Mouse (Mus musculus) gastrocnemius, adult 18-20 months (tissue): ENCODE measurements at regions not wholly inside any gene's neighbourhood (a gene's known extent, or its start where the extent isn't known, plus 50 kb on each side); places are given as distances from the start of the nearest gene placed in this dataset.
"Not testable (repeated sequence)": the region's sequence is repeated elsewhere in the genome, so short reads cannot be mapped to it uniquely, and the experiment has no call there.

ENCODE experiments used
- DNase-seq: peaks from one replicate; pipeline ENCODE4 v3.0.0; 2021; ENCODE audit warnings: low spot score

- DNase-seq, result peak; percentile 7
These were observed 83.0 kb downstream of the Ulbp1 start for GRCm38 (mm10) chr10:7390239-7391091.

GRCm38 (mm10) chr10:7358791-7359190 is 114.6 kb downstream of the Ulbp1 start:
- DNase-seq, result not testable (repeated sequence)

DNA sequence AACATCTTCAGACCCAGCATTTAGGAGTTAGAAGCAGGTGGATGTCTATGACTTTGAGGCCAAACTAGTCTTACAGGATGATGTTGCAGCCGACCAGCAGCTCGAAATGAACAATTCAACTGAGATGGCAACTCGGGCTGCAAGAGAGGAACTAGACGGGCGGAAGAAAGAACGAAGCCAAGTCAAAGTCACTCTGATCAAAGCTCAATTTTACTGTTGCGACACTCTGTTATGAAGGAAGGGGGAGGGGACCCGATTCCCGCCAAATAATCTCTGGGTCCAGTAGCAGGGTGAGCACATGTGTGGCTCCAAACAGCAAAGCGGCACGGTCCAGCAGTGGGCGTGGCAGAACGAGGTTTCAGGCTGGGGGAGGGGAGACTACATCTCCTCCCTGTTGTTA is 129.1 kb downstream of the Ulbp1 start:
- DNase-seq, result not testable (repeated sequence)

- not testable (repeated sequence) for DNase-seq
These were observed 129.7 kb downstream of the Ulbp1 start for GRCm38 (mm10) chr10:7343736-7344135.

GRCm38 (mm10) chr10:7333077-7333747 is 121.2 kb upstream of the Cnksr3 start:
- peak; percentile 29 for DNase-seq

DNA sequence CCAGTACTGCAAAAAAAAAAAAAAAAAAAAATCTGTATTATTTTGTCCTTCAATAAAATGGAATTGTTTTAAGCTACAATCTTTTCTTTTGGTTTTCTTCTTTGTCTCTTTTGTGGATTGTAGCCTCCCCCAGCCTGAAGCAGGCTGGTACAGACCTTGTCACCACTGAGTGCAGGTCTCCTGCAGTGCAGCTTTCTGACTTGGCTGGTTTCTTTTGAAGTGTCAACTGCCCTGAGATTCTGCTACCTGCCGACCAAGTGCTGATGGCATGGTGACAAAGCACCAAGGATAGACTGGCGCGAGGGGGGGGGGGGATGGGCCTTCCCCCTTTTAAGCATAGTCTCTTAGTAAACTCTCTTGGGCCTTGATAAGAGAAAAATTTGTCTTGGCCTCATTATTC is 116.2 kb upstream of the Cnksr3 start:
- no peak for DNase-seq

GRCm38 (mm10) chr10:7327046-7327445 is 115.0 kb upstream of the Cnksr3 start:
- not testable (repeated sequence) for DNase-seq

DNA sequence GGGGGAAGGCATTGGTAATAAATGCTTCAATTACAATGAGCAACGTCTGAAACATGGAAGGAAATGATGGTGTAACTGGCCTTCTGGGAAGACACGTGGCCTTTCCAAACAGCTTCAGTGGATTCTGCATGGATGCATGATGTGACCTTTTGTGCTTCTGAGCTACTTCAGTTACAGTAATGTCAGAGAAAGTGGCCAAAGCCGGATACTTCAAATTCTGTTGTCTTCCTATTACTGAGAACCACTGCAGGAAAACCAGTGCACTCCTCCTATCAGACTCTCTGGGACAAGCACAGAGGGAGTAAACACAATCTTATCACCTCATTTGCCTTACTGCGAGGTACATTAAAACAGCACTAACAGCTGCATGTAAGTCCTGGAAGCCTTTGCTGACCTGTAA is 113.0 kb upstream of the Cnksr3 start:
- DNase-seq, result no peak

GRCm38 (mm10) chr10:7323258-7323657 is 111.2 kb upstream of the Cnksr3 start:
- no peak for DNase-seq

- no peak for DNase-seq
These were observed 97.9 kb upstream of the Cnksr3 start for GRCm38 (mm10) chr10:7309927-7310326.

DNA sequence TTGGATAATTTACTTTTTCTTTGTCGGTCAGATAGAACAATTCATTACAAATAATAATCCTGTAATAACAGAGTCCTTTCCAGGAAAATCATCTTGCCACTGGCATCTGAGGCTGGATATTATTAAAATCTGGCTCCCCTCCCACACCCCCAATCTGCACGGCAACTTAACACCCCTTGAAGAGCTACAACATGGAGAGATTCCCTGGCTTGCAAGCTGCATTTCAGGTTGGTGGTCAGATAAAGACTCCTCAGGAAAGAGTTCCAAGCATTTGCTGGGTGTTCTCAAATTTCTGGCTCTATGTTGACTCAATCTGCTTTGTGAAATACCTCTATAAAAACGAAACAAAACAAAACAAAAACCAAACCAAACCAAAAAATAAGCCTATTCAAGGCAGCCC is 93.8 kb upstream of the Cnksr3 start:
- not testable (repeated sequence) for DNase-seq

- DNase-seq, result no peak
These were observed 86.3 kb upstream of the Cnksr3 start for GRCm38 (mm10) chr10:7298377-7298776.

DNA sequence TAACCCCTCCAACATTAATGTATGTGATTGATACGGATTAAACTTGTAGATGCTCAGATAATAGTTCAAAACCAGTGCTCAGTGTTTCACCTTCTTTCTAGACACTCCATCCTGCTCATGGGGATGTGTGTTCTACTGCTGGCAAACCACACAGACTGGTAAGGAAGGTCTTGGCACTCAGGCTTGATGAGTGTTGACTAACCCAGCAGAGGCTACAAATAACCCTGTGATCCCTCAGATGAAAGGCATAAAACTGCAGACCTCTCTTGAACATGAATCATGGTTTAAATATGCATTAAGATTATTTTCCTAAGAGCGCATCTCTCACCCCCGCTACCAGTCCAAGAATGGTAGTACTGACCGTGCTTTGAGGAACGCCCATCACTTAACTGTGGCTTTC is 83.9 kb upstream of the Cnksr3 start:
- DNase-seq, result no peak

GRCm38 (mm10) chr10:7293203-7293602 is 81.2 kb upstream of the Cnksr3 start:
- DNase-seq, result no peak

- no peak for DNase-seq
These were observed 77.9 kb upstream of the Cnksr3 start for GRCm38 (mm10) chr10:7289773-7290411.

DNA sequence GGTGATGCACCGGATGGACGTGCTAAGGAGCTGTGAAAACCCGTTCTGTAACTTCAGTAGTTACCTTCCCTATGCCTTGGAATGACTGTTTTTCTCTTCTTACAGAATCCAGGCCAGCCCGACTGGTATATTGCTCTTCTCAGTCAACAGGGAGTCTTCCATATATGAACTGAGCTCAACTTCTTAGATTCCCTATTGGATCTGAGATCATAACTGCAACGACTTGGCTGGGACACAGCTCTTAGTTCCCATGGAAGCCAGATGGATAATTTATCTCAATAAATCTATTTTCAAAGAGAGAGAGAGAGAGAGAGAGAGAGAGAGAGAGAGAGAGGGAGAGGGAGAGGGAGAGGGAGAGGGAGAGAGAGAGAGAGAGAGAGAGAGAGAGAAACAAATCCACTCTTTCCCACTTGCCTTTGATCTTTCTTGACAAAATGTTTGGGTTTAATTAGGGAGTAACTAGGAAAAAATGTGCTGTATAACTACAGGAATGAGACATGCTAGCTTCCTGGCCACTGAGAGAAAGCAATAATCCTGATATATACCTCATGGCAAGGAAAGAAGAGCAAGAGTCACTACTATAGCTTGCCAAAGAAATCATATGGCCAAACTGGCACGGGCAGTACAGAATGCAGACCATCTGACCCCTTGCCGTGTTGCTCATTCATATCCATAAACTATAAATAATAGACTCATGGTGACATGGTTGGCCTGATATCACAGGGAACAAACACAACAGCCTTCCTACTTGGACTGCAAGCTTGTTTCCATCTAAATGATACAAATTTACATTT is 73.3 kb upstream of the Cnksr3 start:
- no peak for DNase-seq

DNA sequence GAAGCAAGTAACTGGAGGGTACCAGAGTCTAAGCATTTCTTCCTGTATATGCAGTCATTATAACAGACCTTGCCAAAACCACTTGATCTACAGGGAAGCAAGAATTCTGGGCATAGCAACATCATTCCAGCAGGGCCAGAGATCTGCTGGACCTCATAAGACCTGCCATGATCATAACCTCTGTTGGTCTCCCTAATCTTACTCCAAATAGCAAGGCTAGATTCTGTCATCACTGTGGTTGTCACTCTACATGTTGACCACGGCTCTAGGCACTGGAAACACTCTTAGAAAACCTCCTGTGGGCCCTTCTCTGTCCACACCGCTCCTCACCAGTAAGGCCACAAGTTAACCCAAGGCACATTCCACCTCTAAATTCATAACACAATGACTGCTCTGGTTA is 68.4 kb upstream of the Cnksr3 start:
- DNase-seq, result no peak

DNA sequence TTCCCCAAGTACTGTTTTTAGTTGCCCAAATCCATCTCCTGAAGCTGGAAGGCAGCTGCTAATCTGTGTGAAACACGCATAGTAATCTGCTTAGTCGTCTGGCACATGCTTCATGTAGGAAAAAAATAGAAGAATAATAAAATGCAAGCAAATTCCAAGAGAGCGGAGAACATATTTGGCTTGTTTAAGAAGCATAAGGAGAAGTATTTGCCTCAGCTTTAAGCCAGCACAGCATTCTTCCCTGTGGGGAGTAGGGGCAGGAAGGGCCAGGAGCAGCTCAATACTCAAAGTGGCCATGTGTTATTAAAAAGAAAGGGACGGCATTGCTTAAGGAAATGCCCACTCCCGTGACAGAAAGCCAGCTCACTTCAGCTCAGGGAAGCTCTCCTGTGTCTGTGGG is 66.8 kb upstream of the Cnksr3 start:
- DNase-seq, result no peak

DNA sequence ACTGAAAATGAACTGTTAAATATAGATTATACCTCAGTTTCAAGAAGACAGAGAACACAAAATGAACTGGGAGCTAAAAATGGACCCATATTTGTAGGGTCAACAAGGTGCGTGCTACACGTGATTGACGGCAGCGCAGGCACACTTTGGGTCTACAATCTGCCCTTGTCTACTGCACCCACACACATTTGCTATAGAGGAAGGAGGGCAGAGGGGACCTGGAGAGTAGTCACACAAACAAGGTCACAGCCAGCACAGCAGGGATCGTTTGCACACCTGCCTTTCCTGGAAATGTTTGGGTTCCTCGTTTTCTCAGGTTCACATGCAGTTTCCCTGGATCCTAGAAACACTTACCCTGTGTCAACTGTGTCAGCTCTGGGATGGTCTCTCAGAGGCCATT is 63.3 kb upstream of the Cnksr3 start:
- no peak for DNase-seq

GRCm38 (mm10) chr10:7274422-7274821 is 62.4 kb upstream of the Cnksr3 start:
- DNase-seq, result peak; percentile 31

GRCm38 (mm10) chr10:7271156-7271555 is 59.1 kb upstream of the Cnksr3 start:
- DNase-seq, result no peak
